Mouse (Mus musculus) kidney, postnatal 4 days (tissue): ENCODE data around the gene Dstn.

Experiments used
- DNase-seq, 2 experiments: peaks; one replicate each; pipeline ENCODE4 v3.0.0; 2021; ENCODE audit warnings: mixed read lengths in 2 of 2

Dstn gene

GRCm38 (mm10) chr2:143914760-143915599, at the start of gene Dstn:
Gene Dstn, plus strand, starts transcription at chr2:143915320.
- peak; percentile 97 to 98 for DNase-seq

GRCm38 (mm10) chr2:143867326-143867725, 47.8 kb upstream of the Dstn start:
- peak; percentile 84 to 90 for DNase-seq

GRCm38 (mm10) chr2:143870936-143871688, 44.0 kb upstream of the Dstn start:
- peak; percentile 36 to 58 for DNase-seq

DNA sequence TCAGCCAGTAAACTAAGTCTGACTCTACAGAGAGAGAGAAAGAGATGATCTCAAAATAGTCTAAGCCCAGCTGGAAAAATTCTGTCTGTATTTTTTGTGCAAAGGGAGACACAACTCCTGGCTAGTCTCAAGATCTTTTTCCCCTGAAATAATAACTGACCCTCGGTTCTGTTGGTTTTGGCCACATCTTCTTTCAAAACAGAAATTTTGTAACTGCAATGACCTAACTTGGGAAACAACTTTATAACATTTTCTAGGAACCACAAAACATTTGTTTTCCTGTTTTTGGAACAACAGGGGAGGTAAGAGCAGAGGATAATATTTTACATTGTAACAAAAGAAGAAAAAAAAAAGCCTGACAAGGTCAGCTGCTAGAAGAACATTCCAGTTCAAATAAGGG, 39.1 kb upstream of the Dstn start:
- DNase-seq = no peak

DNA sequence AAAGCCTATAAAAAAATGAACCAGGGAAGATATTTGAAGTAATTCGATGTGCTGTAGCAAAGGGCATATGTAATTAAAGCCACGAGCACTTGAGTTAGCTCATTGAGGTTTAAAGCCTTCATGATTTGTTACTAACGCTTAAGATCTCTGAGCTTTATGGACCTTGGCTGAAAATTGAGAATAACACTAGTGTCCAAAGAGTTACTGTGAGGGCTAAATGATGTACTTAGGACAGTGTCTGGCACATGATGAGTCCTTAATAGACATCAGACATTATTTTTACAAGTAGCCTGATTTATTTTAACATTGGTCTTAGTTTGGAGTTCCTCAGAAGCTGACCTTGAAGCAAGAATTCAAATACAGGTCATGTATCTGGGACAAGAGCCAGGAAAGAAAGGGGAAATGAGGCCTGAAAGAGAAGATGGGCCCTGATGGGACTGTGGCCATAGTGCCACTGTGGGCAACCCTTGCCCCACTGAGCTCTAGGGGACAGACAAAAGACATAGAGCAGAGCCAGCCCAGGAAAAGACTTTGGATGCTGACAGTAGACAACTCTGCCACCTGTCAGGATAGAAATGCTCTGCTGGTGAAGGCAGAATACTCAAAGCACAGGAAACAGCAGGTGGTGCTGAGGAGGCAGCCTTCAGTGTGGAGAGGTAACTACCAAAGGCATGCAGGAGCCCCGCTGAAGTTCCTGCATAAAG, 38.0 kb upstream of the Dstn start:
- peak in 1 of 2 experiments; percentile 21 for DNase-seq

DNA sequence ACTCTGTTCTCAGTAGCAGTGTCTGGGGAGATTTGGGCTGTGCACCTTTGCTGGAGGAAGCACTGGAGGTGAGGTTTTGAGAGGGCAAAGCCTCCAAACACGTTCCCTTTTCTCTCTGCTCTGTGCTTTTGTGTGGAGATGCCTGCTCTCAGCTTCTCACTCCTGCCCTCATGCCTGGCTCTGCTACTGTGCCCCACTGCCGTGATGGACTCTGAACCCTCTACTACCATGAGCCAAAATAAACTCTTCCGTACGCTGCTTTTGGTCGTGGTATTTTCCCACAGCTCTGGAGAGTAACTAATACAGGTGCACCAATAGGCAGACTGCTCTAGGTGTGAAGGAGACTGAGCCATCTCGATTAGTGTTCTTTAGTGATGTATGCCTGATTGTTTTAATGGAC, 35.8 kb upstream of the Dstn start:
- DNase-seq = no peak

DNA sequence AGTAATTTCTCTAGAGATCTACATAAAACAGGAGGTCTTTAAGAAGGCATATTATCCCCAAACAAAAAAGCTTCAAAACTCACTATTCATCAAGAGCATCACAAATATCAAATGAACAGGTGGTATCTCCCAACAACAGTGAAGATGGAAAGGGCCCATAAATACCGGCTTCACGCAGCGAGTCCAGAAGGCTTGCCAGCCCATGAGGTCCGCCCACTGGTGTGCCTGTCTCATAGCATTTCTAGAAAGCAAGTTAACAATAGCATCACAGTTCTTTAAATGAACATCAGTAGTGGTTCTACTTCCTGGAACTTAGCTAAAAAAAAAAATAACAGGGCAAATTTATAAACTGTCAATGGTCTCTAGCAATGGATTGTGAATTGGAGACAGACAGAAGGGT, 33.1 kb upstream of the Dstn start:
- no peak for DNase-seq

DNA sequence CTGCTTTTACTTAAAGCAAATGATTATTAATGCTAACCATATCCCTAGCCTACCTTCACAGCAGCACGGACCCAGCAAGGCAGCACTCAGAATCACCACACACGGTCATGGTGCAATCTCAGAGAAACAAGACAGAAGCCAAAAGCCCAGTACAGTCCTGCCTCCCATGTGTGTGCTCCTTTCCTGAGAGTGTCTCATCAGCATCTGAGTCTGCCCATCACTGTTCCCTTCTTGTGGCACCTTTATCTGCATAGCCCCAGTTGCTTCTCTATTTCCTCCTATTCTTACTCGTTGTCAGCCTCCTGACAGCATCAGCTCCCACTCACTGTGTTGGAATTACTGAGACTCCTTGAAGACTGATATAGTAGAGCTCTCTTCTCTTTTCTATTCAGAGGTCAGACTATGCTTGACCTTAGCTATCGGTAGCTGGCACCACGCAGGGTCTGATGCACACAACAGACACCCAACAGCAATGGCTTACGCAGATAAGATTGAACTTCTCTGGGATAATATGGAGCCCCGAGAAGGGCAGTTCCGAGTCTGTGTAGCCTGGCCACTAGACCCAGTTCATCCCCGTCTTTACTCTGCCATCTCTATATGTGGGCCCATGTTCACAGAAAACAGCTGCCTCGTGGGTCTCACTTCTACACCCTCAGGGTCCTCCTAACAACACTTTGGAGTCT, 32.4 kb upstream of the Dstn start:
- DNase-seq = no peak

DNA sequence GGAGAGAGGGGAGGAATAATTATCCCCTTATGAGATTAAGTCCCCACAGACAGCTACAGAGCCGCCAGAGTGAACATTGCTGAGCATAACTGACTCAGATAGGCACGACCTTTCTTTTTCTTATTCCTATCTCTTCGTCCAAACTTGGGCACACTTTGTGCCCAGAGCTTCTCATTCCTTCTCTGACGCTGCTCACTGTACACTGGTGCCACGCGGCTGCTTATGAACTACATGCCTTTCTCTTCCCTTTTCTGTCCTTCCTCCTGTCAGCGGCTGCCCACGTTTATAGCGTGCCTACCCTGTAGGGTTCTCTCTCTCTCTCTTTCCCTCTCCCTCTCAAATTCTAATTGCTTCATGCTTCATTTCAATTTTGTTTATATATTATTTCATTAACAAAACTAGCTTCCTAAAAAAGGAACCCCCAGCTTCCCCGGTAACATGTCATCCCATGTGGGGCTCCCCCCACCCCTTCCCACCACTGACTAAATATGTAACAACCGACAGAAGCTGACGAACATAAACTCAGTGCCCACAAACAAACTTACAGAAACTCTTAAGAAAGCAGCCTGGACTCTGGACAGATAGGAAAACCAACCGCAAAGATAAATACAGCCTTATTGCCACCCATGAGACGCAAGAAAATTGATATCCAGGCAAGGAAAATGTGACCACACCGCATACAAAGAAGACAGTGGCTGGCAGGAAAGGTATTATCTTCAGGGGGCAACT, 25.8 kb upstream of the Dstn start:
- DNase-seq = no peak

DNA sequence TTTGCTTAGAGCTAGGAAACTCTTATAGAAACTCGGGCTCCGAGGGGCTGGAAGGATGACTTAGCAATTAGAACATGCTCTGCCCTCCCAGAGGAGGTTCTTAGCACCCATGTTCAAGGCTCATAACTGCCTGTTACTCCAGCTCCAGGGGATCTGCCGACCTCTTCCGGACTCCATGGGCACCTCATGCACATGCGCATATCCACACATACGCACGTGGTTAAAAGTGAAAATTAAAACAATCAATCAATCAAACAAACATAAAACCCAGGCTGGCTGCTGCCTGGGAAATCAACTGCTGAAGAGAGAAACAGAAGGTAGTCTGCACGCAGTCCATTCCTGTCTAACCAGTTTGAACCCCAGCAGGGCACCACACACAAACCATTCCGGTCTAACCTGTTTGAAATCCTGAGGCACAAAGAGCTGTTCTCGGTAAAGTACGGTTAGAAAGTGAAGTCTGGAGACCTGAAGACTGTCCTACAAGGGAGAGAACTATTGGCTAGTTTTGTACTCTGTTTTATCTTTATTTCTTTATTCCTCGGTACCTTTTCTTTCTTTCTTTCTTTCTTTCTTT, 25.2 kb upstream of the Dstn start:
- DNase-seq = peak in 1 of 2 experiments; percentile 42

- no peak for DNase-seq
These were observed 23.6 kb upstream of the Dstn start for GRCm38 (mm10) chr2:143891302-143892048.

DNA sequence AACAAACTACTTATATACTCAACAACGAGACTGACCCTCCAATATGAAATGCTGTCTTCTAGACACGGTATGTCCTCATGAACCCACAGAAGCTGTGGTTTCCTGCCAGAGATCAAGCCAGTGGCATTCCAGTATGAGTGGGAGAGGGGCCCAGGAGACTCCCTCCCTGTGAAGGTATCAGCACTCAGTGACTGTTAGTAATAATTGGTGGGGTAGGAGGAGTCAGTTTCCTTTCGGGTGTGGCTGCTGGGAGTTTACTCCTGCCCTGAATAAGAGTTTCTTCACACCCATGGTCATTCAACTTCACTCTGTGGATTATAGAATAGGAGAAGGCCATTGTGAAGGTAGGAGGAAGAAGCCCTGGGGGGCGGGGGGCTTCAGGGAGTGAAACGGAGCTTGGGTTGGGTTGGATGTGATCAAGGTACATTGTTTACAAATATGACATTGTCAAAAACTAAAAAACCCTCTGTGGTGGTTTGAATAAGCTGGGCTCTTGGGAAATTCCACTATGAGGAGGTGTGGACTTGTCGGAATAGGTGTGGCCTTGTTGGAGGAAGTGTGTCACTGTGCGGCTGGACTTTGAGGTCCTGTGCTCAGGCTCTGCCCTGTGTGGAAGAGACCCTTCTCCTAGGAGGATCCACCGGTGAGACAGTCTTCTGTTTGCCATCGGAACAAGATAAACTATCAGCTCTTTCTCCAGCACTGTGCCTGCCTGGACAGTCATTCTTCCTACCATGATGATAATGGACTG, 15.5 kb upstream of the Dstn start:
- no peak for DNase-seq

DNA sequence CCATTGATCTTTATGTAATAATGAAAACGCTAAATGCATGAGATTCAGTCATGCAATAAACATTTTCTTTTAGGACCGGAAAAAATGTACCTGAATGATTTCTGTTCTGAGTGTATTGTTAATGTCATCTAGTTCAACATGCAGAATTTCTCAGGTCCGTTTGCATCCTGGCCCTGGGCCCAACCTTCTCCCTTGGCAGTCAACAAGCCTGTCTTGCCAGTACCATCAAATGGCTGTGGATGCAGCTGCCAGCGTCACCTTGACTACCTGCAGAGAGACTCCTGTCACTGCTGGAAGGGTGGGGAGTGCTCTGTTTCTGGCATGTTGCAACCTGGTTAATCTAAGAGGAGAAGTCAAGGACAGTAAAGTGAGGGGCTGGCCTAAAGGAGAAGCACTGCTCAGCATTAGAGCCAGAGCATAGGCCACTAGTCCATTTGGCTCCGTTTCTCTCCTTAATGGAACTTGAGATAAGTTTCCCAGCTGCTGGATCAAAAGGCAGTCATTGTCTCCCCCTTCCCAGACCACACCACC, 14.2 kb upstream of the Dstn start:
- no peak for DNase-seq

DNA sequence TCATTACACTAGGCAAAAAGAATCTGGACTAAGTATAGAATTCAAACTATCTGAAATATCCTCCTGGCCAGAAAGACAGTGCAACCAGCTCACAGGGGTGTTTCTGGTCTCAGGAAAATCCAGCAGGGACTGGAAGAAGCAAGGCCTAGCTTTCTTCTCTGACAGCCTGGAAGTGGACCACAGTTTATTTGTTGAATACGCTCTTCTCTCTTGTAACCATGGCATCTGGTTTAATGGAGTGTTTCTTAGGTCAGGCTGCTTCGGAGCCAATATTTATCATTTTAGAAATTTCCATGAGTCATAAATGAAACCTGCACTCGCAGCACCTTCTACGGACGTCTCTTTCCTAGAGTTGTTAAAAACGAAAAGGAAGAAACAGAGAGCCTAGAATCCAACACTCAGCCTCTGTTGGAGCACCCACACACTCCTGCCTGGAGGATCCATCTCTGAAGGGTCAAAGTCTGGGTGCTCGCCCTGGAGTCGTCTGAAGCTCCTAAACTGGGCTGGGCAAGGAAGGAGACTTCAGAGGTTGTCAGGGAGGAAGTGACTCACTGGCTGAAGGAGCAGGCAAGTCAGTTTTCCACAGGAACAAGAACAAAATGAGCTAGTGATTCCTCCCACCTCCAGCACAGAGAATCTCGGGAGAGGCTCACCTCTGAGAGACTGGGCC, 11.6 kb upstream of the Dstn start:
- DNase-seq = no peak

GRCm38 (mm10) chr2:143904896-143905295, 10.2 kb upstream of the Dstn start:
- peak in 1 of 2 experiments; percentile 29 for DNase-seq

DNA sequence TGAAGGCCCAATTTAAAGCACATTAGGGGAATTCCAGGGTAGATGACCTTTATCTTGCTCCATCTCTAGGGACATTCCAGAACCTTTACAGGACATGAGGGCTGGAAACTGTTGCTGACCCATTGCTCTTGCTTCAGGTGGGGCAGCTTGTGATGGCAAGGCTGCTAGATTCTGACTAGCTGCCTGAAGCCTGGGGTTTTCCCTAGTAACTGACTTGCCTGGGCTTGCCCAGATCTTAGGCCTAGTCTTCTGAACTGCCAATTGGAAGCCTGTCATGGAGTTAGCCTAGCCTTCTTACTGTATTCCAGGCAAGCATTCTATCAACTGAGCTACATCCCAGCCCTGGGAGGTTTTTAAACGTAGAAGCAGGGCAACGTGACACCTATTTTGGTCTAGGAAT, 5.9 kb upstream of the Dstn start:
- no peak for DNase-seq

DNA sequence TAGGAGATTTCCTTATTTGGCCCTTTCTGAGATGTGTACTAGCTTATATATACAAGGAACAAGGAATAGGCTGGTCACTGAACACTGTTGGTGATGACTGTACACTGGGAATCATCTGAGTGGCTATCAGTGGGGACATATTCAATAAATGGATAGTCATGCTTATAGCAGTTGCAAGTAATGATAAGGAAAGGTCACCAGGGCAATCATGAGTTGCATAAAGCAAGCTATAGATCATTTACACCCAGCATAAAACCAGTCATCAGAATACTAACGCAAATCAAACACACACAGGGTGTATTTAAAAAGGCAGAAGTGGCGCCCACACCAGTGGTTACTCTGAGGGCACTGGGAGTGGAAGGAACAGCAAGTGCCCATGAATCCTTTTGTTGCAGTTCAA, 2.9 kb upstream of the Dstn start:
- no peak for DNase-seq

DNA sequence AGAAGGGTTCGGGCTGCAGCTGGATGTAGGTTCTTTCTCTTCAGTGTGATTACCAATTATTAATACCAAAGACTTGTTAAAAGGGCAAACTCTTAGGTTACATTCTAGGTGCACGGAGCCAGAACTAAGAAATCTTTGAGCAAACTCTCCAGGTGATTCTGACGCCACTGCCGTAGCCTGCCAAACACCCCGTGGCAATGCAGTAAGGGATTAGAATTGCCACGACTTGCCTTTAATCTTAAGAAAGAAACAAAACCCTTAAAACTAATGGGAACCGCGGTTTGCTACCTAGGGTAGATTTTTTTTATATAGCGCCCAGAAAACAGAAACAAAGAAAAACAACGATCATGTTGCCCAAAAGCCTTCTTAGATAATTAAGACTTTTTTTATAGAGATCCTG, 899 bp upstream of the Dstn start:
- DNase-seq = peak in 1 of 2 experiments; percentile 31

DNA sequence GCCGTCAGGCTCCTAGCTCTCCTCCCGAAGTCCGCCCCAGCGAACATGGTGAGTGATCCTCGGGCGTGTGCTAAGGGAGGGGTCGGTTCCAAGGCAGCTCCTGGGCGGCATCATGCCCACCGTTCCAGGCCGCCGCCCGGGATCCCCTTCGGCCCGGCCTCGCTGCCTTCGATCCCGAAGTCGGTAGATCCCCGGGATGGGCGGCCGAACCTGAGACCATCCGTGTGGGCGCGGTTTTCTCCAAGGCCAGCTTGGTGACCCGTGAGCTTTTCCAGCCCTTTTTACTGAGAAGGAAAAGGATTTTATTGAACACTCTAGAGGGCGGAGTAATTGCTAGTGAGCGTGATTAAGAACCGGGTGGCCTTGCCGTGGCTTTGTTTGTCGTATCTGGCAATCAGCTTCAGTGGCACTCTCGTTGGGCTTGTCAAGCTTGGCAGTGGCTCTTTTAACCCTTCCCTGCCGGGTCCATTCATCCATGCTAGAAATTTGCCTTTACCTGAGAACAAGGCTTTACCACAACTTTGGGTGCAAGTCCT, 548 bp downstream of the Dstn start:
- no peak for DNase-seq
